Mouse (Mus musculus) thymus, adult 2 months (tissue): ENCODE results near the gene Insc.

Experiments
- CTCF ChIP-seq: fragments of 200-500 bp; IDR thresholded peaks from 2 replicates; pipeline ENCODE4 v1.5.1; 2012; ENCODE audit warnings: mild to moderate bottlenecking, control low read depth, low read length, moderate library complexity, borderline replicate concordance; ENCODE audit not compliant: control insufficient read depth, poor library complexity, insufficient read depth; ENCODE audit errors: extremely low read depth
- POLR2A ChIP-seq: fragments of 200-500 bp; IDR thresholded peaks from 2 replicates; pipeline ENCODE4 v1.6.1; 2012; ENCODE audit warnings: mild to moderate bottlenecking, low read length, control low read depth, moderate library complexity; ENCODE audit not compliant: control insufficient read depth, poor library complexity, insufficient read depth; ENCODE audit errors: extremely low read depth

DNA sequence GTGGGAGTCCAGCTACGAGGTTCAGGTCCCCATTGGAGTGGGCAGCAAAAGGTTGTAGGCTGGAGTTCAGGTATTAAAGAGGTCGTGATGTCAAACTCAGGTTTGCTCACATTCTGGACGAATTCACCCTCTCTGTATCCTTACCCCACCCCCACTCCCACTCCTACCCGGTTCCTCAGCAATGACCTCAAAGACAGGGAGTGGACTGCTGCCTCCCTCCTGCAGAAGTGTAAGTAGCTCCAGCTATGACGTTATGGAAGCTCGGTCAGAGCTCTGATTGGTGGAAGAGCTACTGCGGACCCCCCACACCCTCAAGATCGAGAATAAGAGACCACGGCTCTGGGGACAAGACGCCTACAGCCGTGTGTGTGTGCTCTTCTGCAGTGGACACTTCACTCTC is 25.2 kb upstream of the Insc start, which contains the start of gene Calcb:
- TF ChIP-seq POLR2A (no peak), CTCF (no peak)
